Mouse (Mus musculus): ENCODE results near the gene Vmn1r219.
"Not testable (repeated sequence)": the region's sequence is repeated elsewhere in the genome, so short reads cannot be mapped to it uniquely, and the experiment has no call there.

Gene Vmn1r219

GRCm38 (mm10) chr13:23159012-23159411 lies at the start of gene Vmn1r219:
Gene Vmn1r219, plus strand, starts transcription at chr13:23159312.
- in situ Hi-C loops (cut with MboI, MseI) = no loop called here

- in situ Hi-C loops (cut with MboI, MseI) = not testable (repeated sequence)
These were observed 41.0 kb upstream of the Vmn1r219 start, which contains the start of gene Vmn1r217 for GRCm38 (mm10) chr13:23118126-23118525. Gene Vmn1r217, minus strand, starts transcription at chr13:23118226.

GRCm38 (mm10) chr13:23120611-23121010 lies 38.5 kb upstream of the Vmn1r219 start:
- in situ Hi-C loops (cut with MboI, MseI) = no loop called here

GRCm38 (mm10) chr13:23133099-23133498 lies 26.0 kb upstream of the Vmn1r219 start, which contains the start of gene Vmn1r218:
Gene Vmn1r218, plus strand, starts transcription at chr13:23133155.
- in situ Hi-C loops (cut with MboI, MseI) = no loop called here

GRCm38 (mm10) chr13:23133501-23133900 lies 25.6 kb upstream of the Vmn1r219 start:
- in situ Hi-C loops (cut with MboI, MseI) = no loop called here

- in situ Hi-C loops (cut with MboI, MseI) = no loop called here
These were observed 20.2 kb upstream of the Vmn1r219 start for GRCm38 (mm10) chr13:23138880-23139279.

- in situ Hi-C loops (cut with MboI, MseI) = no loop called here
These were observed 1.3 kb upstream of the Vmn1r219 start for GRCm38 (mm10) chr13:23157848-23158247.

GRCm38 (mm10) chr13:23166471-23166870 lies 7.4 kb downstream of the Vmn1r219 start:
- in situ Hi-C loops (cut with MboI, MseI) = not testable (repeated sequence)

- in situ Hi-C loops (cut with MboI, MseI) = no loop called here
These were observed 28.8 kb downstream of the Vmn1r219 start, which contains the start of gene Vmn1r220 for GRCm38 (mm10) chr13:23187875-23188274. Gene Vmn1r220, minus strand, starts transcription at chr13:23187975.

- in situ Hi-C loops (cut with MboI, MseI) = not testable (repeated sequence)
These were observed 44.8 kb downstream of the Vmn1r219 start for GRCm38 (mm10) chr13:23203885-23204284.

GRCm38 (mm10) chr13:23213827-23214226 lies 54.7 kb downstream of the Vmn1r219 start, which contains the start of gene Vmn1r221:
Gene Vmn1r221, plus strand, starts transcription at chr13:23214127.
- in situ Hi-C loops (cut with MboI, MseI) = loop anchor here (5.0 kb wide), 1 partner anchor 1107 kb away; the partner anchor contains the start of gene Vmn1r189

Data from regulatory T cell (primary cell).